Mouse (Mus musculus) R1 (cell line): ENCODE data around the gene Pkp3.
A peak's percentile ranks its signal among the peaks of the same experiment; 100 is the strongest.

Experiments
- DNase-seq: peaks from one replicate; pipeline ENCODE4 v3.0.0-alpha.2; 2018; ENCODE audit warnings: low read depth, low spot score

Pkp3 gene

DNA sequence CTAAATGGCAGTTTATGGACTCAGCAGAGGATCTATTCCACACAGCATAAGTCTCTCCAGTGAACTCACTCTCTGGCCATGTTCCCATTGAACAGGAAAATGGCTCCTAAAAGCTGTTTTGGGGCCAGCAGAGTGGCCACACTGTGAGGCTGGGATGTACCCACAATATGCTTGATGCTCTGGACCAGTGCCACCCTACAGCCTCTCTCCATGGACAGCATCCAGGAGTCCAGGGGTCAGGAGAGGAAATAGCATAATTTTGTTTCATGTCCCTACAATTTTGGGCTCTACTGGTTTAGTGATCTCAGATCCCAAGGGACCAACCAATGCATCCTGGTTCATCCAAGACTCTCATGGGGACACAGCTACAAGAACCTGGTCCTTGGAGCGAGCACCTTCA lies 20.5 kb upstream of the Pkp3 start:
- DNase-seq = no peak

DNA sequence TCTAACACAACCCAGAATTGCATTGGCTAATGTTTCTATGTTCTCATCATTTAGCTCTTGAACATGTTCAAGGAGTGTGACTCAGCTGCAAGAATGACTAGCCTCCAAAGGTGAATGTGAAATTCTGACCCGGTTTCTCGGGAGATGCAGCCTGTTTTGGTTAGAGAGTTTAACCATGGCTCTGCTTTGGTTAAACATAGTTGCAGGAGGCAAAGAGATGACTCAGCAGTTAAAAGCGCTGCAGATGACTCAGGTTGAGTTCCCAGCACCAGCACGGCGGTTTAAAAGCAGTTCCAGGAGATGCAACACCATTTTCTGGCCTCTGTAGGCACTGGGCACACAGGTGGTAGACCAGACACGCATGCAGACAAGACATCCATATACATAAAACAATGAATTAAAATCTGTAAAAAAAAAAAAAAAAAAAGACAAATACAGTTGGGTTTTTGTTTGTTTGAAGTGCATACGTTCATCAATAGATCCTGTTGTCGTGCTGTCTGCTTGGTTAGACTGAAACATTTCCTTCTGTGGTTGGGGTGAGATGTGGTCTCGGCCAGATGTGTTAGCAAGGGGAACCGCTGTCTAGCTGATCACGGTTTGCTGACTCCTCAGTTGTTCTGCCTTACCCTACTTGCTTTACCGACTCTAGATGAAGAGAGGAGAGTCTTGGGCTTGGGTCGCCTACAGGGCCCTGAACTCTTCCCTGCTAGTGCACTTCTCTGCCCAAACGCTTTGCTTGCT lies 19.2 kb upstream of the Pkp3 start:
- DNase-seq = no peak

DNA sequence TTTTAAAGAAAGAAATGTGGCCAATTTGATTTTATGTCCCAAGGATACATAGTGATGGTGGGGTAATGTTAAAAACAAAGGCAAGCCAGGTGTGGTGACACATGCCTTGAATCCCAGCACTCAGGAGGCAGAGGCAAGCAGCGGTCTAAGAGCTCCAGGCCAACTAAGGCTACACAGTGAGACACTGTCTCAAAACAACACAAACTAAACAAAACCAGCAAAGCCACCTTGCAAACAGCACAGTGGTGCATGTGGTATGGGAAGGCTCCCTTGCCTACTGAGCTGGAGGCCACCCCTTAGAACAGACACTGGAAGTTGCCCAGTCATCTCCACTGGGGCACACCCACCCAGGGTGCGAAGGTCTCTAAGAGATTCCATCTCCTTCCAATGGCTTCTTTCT lies 18.1 kb upstream of the Pkp3 start:
- no peak for DNase-seq

DNA sequence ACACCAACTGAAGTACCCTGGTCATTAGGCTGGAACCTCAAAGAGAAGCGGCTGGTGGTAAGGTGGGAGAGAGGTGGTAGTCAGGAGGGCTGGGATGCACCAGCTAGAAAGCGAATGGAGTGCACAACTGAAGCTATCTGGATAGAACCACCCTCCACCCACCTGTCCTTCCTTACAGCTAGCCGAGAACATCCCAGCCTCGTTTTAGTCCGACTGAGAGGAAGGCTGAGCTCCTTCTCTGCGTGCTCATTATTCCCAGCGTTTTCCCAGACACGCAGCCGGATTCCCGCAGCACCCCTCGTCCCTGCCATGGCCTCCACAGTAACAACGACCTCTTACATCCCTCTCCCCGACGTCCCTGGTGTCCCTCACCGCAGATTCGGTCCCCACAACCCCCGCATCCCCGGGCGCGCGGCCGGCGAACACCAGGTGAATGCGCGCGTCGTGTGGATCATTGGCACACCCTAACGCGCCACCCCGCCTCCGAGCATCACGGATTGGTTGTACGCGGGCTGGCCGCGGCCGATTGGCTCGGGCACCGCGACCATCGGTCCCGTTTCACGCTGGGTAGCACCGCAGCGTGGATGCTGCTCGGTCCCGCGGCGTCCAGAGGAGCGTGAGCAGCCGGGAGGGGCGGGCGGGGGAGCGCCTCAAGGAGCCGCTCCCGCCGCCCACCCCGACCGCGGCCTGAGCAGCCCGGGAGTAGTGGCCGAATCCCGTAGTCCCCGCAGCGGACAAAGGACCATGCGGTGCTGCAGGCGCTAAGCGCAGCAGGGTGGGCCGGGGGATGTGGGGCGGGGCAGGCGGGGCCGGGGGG lies 17.4 kb upstream of the Pkp3 start, which contains the start of gene B4galnt4:
TSS of gene B4galnt4 (plus strand) at position 679 of the 817 bp plus-strand sequence.
- DNase-seq = peak; percentile 88

DNA sequence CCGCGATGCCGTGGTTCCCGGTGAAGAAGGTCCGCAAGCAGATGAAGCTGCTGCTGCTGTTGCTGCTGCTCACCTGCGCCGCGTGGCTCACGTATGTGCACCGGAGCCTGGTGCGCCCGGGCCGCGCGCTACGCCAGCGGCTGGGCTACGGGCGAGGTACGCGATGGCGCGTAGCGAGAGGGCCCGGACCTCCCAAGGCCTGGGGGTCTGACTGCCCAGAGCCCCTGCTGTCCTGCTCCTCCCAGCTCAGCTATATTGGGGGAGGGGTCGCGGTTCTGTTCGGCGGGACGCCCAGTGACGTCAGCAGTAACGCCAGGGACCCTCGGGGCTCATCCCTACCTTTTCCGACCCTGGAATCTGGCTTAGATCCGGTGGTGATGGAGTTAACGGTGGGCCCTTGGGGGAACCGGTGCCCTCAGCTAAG lies 16.7 kb upstream of the Pkp3 start:
- DNase-seq = peak; percentile 36

DNA sequence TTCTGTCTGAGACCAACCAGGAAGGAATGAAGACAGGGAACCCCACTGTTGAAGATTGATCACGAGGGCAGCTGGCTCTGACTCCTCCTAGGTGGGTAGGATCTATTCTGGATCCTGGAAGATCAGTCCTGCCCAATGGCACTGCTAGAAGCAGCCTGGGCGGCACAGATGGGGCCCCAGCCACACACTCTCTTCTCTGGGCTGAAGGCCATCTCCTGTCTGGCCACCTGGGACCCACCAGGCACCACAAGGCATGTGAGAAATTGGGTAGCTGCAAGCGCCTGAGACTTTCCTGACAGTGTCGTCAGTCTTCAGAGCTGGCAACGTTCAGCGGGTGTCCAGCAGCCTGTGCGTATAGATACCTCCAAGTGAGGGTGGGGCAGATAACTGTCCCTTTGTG lies 15.5 kb upstream of the Pkp3 start:
- no peak for DNase-seq

DNA sequence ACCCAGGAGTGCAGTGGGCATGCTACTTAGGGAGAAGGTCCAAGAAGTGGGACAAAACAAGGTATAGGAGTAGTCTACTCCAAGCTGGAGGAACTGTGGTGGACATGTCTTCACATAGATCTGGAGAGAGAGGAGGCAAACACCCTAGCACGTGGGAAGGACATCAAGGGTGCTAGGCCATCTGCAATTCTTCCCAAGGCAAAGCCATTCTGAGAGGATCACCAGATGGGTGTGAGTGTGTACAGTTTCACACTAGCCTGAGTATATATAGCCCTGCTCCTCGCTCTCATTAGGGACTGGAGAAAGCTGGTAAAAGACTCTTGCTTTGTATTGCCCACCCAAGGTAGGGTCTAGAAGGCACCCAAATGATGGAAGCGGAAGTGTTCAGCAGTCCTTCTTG lies 14.7 kb upstream of the Pkp3 start:
- no peak for DNase-seq

DNA sequence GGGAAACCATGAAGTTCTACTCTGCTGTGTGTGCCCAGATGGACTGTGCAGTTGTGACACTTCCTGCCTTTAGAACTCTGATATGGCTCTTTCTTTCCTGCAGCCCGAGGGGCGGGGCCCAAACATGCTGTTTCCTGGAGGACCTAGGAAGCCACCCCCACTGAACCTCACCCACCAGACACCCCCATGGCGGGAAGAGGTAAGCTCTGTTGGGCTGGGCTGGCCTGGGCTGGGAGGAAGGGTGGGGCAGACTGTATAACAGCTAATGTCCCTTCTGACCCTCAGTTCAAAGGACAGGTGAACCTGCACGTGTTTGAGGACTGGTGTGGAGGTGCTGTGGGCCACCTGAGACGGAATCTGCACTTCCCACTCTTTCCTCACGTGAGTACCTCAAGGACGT lies 13.8 kb upstream of the Pkp3 start:
- peak; percentile 78 for DNase-seq

DNA sequence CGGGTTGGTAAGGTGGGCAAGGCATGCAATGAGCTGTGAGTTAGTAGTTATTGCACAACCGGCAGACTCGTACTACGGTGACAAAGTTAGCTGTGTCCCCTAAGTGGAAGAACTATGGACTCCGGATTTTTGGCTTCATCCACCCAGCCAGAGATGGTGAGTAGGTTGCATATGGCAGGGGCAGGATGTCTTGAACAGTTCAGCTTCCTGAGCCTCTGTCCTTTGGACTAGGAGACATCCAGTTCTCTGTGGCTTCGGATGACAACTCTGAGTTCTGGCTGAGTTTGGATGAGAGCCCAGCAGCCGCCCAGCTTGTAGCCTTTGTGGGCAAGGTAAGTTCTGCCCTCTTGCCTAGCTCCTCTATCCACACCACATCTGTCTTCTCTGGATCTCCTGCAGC lies 13.4 kb upstream of the Pkp3 start:
- DNase-seq = no peak

DNA sequence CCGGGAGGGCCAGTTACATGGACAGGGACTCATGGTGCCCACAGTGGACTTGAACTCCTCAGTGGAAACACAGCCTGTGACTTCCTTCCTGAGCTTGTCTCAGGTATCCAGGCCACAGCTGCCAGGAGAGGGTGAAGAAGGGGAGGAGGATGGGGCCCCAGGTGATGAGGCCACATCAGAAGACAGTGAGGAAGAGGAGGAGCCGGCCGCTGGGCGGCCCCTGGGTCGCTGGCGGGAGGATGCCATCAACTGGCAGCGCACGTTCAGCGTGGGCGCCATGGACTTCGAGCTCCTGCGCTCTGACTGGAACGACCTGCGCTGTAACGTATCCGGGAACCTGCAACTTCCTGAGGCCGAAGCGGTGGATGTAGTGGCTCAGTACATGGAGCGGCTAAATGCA lies 9.7 kb upstream of the Pkp3 start:
- no peak for DNase-seq

DNA sequence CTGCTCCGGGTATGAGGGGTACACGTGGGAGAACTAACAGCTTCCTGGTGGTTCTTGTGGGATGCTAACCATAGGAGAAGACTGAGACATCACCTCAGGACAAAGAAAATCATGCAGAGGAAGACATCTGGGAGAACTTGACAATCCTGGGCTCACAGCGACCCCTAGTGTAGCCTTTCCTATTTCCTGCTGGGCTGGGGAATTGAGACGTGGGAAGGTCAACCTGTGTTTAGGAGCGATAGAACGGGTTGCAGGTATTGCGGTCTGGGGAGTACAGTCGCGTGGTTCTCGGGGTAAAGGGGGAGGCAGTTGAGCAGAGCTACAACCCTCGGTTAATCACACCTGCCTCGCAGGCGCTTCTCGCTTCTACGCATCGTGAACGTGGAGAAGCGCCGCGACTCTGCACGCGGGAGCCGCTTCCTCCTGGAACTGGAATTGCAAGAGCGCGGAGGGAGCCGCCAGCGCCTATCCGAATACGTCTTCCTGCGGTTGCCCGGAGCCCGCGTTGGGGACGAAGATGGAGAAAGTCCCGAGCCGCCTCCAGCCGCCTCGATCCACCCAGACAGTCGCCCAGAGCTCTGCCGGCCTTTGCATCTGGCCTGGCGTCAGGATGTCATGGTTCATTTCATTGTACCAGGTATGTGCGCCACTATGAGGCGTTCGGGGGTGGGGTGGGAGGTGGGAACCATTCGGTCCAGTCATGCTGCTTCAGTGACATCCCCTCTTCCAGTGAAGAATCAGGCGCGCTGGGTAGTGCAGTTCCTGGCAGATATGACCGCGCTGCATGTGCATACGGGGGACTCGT lies 7.8 kb upstream of the Pkp3 start:
- DNase-seq = peak; percentile 96

DNA sequence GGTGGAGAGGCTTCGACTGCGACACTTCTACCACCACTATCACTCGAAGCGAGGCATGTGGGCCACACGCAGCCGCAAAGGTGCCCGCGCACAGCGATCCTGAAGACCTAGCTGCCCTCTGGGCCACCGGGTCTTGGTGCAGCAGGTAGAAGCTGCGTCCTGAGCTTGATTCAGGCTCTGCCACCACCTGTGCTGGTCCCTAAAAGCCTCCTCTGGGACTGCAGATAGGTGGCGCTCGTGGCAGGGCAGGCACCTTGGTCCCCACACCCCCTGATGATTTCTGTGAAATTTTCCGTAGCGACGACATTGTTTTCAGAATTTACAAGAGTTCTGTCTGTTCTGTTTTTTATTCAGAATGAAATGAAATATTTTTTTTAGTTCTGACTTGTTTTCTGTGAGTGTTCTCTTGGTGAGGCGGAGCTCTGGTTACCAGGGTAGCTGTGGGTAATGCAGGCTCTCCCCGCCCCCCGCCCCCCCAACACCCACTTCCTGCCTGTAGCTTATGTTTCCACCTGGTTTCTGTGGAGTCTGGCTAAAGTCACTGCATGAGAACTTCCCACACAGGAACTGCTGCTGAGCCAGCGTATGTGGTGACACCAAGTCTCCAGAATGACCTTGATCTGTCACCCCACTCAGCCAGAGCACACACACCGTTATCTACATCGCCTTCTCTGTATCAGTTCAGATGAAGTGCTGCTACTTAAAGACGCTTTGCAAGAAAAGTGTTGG lies 5.8 kb upstream of the Pkp3 start:
- peak; percentile 64 for DNase-seq

DNA sequence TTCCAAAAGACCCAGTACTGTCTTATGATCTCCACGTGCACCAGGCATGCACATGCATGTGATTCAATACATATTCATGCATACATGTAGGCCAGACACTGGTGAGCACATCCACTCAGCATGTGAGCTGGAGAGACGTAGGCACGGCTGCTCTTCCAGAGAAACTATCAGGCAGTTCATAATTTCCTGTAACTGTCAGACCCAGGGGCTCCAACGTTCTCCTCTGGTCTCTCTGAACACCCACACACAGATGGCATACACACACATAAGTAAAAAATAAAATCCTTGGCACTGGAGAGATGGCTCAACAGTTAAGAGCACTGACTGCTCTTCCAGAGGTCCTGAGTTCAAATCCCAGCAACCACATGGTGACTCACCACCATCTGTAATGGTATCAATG lies 4.2 kb upstream of the Pkp3 start:
- DNase-seq = no peak

DNA sequence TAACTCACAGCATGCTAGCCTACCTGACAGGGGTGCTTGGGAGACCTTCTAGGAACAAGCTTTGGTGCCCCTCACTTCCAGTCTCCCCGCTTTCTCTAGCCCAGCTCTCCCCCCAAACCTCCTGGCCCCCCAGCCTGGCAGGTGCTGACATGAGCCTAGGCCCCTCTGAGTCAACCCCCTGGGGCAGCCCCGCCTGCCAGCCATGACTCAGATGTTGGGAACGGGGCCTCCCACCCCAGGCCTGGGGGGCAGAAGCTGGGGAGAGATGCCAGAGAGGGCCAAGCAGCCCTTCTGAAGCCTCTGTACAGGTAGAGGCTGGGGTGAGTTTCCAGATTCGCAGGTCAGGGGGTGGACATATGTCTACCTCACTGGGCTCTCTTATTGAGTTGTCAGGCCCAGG lies 858 bp downstream of the Pkp3 start:
- DNase-seq = no peak

DNA sequence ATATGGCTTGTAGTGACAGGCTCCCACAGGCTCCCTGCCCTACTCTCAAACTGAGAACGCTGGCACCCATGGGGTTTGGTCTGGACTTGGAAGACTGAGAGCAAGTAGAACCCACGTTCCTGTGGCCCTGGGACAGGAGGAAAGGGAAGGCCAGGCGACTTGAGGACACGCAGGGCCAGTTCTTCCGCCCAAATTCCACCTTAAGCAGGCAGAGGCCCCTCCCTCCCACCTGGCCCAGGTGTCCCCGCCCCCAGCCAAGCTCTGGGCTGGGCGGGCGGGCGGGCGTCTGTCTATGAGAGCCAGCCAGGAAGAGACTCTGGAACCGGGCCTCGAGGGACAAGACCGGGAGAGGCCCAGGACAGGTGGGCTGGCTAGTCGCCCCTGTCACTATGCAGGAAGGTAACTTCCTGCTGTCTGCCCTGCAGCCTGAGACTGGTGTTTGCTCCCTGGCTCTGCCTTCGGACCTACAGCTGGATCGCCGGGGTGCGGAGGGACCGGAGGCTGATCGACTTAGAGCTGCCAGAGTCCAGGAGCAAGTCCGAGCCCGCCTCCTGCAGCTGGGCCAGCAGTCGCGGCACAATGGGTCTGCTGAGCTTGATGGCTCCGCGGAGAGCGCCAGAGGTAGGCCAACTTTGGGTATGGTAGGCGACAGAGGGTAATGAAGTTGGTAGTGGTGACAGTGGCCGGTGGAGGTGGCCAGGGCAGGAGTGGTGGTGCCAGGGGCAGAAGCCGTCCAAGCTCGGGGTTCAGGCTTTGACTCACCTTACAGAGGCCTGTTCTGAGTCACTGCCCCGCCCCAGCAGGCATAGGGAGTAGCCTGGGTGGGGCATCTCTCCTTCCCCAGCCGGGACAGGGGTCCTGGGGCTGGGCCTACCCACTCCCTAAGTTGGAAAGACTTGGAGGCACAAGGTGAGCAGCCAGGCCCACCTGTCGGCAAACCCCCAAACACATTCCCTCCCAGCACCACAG lies 1.7 kb downstream of the Pkp3 start:
- DNase-seq = no peak

DNA sequence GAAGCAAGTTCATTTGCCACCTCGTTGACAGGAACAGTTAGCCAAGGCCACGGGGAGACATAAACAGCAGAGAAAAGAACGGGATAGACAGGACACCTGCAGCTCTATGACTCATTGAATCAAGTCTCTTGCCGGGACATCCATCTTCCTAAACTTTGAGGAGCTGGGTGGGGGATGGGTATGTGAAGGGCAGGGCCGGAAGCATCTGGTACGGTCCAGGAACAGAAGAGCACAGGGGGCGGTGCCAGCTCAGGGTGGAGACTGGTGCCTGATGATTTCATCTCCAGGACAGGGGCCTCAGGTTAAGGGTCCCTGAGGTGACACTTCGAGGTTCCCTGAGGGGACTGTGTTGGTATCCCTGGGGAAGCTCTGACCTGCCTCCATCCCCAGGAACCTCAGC lies 9.9 kb downstream of the Pkp3 start:
- peak; percentile 83 for DNase-seq

DNA sequence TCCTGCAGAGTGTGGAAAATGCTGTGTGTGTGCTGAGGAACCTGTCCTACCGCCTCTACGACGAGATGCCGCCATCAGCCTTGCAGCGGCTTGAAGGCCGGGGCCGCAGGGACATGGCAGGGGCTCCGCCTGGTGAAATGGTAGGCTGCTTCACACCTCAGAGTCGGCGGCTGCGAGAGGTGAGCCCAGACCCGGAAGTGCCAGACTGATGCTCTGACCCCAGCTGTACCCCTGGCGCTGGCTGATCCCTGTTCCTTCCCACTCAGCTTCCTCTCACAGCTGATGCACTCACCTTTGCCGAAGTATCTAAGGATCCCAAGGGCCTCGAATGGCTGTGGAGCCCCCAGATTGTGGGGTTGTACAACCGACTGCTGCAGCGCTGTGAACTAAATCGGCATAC lies 10.5 kb downstream of the Pkp3 start:
- no peak for DNase-seq

DNA sequence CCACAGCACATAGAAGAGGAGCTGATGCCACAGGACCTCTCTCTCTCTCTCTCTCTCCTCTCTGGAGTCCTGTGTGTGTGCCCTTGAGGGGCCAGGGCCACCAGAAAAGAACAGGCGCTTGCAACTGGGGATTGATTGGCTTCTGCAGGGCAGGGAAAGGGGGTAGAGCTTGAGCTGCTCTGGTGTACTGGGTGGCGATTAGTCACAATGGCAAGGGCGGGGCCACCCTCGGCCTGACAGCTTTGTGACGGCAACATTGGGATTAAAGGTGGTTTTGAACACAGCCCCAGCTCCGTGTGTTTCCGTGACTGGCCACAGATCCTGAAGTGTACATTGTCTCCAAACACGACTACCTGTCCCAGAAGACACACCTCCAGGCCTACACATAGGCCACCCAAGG lies 12.2 kb downstream of the Pkp3 start:
- DNase-seq = no peak

DNA sequence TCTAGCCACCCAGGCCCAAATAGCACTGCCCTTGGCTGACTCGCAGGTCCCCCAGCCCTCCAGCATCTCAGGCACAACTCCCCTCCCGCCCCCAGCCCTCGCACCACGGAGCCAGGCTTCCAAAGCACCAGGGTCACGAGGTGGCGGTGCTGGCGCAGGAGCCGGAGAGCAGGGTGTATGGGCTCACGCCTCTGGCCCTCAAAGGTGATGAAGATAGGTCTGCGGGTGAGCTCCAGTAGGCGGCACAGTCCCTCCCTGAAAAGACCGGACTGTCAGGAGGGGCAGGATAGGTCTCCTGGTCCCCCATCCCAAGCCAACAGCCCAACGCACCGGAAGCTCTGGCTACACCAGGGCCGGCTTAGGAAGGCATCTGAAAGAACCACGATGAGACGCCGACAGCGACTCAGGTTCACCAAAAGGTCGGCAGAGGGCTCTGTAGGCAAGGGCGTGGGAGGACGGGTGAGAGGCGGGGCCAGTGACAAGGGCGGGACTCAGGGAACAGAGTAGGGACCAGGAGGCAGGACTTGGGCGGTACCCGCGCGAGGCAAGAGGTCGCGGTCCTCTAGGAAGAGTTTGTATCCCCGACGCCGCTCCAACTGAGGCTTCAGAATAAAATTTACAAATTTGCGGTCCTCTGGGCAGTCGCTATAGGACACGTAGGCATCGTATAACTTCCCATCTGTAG lies 14.2 kb downstream of the Pkp3 start:
- peak; percentile 97 for DNase-seq

DNA sequence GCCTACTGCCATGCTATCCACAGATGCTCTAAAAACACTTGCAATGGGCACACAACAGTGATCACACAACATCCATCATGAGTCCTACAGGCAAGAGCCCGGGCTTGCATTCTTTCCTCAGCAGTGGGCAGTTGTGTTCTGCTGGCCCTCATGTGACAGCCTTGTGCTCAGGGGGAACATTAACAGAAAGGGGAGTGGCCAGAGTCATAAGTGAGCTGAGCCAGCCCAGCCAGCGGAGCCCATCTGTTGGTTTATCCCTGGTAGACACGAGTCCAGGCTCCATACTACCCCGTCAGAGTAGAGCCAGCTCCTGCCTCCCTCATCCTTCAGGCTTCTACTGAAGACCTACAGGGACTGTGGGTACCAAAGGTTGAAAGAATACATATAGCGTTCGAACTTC lies 15.9 kb downstream of the Pkp3 start:
- no peak for DNase-seq
